Mouse (Mus musculus): ENCODE measurements around the gene Cma2.

Cma2 gene

GRCm38 (mm10) chr14:56021305-56021704, 70.5 kb downstream of the Cma2 start:
- in situ Hi-C loops (cut with MboI, MseI) = loop anchor here (25.0 kb wide), 1 partner anchor 991 kb away; no protein-coding TSS in a partner anchor

Measured in T-helper 1 cell (primary cell).